Mouse (Mus musculus) monocyte, adult 2 months (primary cell): ENCODE results near the gene Slc35d2.
A peak's percentile ranks its signal among the peaks of the same experiment; 100 is the strongest.

ENCODE experiments used
- DNase-seq, 2 experiments: peaks; one replicate each; pipeline ENCODE4 v3.0.0; 2022; ENCODE audit warnings: low spot score in 2 of 2, low read depth in 1 of 2

The Slc35d2 gene

DNA sequence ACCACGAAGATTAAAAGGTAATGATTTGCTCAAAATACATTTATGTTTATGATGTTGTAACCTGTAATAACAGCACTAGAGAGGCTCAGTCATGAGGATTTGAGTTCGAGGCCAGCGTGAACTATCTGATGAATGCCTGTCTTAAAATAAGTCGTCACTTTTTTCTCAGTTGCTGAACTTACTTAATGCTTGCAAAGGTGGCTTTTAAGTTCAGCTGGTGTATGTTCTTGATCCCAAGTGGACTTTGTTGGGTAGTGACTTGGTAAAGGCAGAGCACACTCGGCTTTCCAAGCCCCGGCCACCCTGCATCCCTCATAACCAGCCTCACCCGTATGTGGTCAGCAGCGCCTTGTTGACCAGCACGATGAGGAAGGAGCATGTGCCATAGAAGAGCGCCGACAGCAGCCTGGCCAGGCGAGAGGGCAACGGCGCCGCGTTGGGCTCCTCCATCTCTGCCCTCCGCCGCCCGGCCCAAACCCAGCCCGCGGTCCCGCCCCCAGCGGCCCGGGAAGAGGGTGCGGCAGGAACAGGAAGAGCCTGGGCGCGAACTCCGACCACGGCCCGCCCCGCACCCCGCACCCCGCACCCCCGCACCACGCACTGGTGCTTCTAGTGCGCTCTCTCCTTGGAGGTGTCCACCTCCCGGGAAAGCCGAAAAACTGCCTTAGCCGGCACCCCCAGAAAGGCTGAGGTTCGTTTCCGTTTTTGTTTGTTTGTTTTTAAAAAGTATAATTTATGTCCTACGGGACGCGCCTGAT, at the start of gene Slc35d2:
Gene Slc35d2 (minus strand): TSS at position 511 of the 758 bp plus-strand sequence.
- peak in 1 of 2 experiments; percentile 24 for DNase-seq

DNA sequence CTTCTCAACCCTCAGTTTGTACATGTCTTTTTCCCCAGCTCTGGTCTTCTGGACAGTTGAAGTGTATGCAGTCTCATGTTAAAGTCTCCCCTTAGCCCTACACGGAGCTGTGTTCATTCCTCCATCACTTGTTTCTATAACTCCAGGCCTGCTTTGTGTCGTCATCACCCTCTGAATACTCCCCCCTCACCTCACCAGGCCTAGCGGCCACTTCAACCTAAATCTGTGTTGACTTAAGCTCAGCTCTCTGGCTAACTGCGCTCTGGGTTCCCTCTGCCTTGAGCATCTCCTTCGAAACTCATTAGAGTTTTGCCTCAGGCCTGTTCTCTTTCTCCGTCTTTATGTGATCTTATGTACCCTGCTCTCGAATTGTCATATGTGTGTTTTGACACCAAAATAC, 48.8 kb upstream of the Slc35d2 start:
- DNase-seq: no peak

DNA sequence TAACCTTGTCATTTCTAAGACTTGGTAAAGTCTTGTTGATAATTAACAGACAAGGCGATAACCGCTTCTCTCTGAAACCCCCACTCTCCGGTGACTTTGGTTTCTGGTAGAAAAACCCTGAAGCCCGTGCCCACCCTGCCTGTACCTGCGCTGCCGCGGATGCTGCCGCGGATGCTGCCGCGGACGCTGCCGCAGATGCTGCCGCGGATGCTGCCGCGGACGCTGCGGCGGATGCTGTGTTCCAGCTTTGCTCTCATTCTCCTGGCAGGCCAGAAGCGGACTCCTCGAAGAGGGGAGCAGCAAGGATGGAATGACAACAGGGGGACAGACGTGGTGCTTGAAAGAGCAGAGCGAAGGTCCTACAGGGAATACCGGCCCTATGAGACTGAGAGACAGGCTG, 40.6 kb upstream of the Slc35d2 start:
- DNase-seq: no peak

DNA sequence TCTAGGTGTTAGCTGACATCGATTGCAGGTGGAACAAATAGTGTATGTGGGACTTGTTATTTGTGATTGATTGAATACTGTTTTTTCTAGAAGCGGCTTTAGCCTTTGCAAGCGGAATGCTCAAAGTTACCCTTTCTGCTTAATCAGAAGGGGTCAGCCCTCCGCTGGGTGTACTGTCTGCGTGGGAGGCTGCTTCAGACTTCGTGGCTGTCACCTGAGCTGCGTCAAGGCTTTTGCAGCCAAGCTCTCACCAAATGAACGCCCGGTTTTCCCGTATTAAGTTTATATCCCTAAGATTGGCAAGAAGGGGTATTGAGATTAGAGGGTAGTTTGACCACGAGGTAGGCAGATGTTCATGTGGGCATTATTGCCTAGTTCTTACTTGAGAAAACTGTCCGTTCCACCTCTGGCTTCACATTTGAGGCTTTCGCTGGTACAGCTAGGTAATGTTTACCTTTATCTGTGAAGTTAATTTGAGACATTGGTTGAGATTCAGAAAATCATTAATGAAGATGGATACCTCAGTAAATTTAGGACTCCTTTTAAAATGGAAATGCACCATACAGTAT, 34.1 kb upstream of the Slc35d2 start:
- no peak for DNase-seq

DNA sequence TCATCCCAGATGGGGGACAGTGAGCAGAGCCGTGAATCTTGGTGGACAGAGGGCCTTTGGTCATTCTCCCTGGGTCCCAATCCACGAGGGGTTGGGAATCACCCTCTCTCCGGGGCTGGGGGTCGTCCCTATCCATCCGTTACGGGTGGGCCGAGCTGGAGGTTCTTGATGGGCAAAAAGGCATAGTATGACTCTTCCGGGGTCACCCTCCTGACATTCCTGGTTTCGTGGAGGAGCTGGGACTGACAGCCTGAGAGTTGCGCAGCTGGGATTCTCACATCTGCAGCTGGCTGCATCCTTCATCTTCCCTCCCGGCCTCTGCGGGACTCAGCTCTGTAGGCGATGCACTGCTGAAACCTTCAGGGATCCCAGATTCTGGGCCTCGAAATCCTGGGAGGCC, 33.5 kb upstream of the Slc35d2 start:
- no peak for DNase-seq

DNA sequence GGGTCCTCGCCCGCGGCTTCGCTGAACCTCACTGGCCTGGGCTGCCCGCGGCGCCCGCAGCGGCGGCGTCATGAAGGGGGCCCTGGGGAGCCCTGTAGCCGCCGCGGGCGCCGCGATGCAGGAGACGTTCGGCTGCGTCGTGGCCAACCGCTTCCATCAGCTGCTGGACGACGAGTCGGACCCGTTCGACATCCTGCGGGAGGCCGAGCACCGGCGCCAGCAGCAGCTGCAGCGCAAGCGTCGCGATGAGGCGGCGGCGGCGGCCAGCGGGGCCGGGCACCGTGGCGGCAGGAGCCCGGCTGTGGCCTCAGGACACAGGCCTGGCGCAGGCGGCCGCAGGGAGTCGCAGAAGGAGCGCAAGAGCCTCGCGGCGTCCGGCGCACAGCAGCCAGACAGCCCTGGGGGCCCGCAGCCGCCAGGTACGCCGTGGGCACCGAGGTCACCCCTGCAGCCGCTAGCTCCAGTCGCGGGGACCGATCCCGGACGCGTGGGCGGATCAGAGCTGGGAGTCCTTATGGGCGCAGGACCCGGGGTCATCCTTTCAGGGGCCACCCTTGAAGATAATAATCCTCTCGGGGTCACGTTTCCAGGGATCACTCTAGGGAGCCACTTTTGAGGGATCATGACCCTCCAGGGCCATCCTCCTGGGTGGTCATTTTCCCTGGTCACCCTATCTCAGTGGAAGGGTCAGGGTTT, 32.9 kb upstream of the Slc35d2 start:
- DNase-seq: no peak

DNA sequence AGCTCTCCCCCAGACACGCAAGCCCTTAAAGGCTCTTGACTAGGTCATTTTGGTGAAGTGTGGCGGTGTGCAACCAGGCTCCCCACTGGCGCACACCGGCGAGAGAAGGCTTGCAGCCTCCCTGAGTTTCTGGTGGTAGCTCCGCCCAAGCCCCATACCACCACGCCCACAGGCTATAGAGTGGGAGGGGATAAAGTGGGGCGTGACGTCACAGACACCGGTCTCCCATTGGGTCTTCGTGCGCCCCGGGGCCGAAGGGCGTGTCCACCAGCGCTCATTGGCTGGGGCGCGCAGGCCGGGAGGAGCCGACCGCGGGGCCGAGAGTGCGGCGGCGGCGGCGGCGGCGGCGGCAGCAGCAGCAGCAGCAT, 32.4 kb upstream of the Slc35d2 start, which contains the start of gene Habp4:
Gene Habp4 (plus strand): TSS at position 277 of the 368 bp plus-strand sequence.
- DNase-seq: peak; percentile 95 to 99

DNA sequence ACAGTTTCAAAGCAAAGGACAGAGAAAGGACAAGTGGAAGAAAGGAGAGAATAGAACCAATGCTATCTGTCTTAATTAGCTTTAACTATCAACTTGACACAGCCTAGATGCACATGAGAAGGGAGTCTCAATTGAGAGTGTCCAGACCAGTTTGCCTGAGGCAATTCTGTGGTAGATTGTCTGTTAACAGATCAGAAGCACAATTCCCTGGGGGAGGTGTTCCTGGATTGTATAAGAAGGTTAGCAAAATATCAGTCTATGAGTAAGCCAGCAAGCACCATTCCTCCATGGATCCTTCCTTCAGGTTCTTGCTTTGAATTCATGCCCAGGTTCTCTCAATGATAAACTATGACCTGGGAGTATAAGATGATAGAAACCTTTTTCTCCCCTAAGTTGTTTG, 27.8 kb upstream of the Slc35d2 start:
- DNase-seq: no peak

DNA sequence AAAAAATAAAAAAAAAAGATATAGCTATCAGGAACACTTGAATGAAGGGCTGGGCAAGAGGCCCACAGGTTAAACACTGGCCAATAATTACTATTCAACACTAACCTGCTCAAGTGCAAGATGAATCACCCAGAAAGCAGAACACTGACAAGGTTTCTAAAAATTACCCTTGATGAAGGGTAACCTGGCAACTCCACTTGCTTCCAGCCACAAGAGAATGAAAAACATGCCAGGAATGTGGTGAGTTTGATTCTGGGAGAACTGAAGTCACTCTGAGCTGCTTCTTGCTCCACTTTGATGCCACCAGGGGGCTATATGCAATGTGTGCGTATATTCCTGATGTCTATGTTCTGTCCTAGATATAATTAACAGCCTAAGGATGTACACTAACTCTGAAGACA, 26.0 kb upstream of the Slc35d2 start:
- no peak for DNase-seq

DNA sequence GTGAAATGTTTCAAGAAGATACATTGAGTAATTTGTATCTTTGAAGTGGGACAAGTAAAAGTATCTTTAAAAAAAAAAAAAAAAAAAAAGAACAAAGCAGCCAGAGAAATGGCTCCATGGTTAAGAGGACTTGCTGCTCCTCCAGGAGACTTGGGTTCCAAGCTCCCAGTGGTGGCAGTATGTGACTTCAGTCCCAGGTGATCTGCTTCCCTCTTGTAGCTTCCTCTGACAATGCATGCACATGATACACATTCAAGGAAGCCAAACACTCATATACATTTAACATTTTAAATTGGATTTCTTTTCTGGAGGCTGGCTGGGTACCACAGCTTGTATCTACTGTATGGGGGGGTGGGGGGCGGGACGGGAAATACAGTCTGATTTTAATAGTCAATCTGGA, 25.5 kb upstream of the Slc35d2 start:
- DNase-seq: no peak

DNA sequence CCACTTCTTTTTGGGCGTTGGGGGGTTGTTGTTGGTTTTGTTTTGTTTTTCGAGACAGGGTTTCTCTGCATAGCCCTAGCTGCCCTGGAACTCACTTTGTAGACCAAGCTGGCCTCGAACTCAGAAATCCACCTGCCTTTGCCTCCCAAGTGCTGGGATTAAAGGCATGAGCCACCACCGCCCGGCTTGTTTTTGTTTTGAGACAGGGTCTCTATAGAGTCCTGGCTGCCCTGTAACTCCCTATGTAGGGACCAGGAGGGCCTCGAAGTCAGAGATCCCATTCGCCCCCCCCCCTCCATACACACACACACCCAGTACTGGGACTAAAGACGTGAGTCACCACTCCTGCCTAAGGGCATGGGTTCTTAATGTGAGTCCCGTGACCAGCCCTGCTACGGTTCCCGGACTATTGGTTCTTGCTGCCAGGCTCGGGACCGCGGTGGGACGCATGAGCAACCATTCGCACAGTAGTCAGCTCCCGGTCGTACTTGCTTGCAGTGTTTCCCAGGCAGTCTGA, 24.6 kb upstream of the Slc35d2 start:
- DNase-seq: peak in 1 of 2 experiments; percentile 33

DNA sequence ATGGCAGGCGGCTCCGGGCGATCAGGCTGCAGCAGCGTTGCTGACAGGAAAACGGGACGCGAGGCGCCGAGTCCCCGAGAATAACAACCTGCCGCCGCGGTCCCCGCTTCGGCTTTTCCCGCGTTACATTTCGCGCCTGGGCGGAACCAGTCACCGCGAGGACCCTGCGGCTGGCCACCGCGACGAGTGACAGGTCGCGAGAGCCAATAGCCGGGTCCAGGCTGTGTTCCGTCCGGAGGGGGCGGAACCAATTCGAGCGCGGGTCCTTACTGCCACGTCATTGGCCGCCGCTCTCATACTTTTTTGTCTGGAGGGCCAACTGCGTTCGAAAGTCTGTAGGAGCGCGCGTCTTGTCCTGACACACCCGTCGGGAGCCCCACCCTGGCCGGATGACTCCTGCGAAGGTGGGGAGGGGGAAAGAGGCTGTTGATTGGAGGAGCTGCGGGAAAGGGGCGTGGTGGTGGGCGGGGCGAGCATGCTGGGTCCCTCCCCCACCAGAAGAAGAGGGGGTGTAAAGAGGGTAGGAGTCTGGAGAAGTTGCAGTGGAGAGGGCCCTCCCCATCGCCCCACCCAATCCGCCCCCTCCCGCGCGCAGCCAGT, 24.0 kb upstream of the Slc35d2 start, which contains the start of gene Zfp367:
Gene Zfp367 (minus strand): TSS at position 120 of the 600 bp plus-strand sequence.
- DNase-seq: peak; percentile 97 to 100

DNA sequence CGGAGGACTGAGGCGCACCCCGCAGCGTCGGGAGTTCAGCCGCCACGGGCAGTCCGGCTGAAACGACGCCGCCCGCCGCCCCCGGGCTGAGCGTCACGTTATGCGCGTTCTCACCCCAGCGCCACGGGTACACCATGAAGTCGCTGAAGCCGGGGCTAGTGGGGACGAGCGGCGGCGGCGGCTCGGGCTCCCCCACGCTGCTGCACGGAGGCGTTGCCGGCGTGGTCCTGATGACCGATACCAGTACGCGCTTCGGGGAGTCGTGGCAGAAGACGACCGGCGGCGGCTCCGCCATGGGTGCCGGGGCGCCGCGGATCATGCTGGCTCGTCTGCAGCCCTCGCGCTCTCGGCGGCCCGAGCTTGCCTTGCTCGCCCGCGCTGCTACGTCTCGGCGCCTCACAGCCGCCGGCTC, 23.5 kb upstream of the Slc35d2 start:
- DNase-seq: no peak

DNA sequence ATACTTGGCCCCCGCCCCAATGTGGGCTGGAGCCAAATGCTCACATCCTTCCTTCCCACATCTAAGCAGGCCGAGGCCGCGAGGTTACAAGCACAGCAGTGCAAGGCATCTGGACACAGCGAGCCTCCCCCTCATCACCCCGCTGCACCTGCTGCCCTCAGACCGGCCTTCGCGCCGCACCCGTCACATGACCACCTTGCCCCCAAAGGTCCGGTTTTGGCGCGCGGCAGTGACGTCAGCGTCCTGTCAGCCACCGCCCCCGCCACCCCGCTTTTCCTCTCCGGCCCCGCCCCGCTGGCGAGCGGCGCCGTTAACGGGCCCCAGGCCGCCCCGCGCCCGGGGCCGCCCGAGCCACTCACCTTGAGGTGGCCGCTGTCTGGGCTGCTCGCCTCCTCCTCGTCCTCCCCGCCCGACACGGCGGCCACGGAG, 23.1 kb upstream of the Slc35d2 start:
- peak; percentile 55 to 80 for DNase-seq

DNA sequence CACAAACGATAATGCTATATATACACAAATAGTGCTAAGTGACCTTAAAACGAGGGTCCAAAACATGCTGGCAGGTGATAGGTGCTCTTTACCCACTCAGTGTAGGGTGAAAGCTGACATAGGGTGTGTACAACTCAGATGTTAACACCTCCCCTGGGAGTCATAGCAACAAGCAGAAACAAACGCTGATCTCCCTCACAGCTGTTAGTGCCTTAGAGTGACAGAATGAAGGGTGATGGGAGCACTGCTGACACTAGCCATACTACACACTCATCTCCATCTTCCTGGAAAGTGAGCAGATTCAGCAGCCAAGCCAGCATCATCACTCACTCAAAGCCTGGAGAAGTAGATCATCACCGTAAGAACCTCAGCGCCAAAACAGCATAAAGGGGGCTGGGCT, 21.0 kb upstream of the Slc35d2 start:
- no peak for DNase-seq

DNA sequence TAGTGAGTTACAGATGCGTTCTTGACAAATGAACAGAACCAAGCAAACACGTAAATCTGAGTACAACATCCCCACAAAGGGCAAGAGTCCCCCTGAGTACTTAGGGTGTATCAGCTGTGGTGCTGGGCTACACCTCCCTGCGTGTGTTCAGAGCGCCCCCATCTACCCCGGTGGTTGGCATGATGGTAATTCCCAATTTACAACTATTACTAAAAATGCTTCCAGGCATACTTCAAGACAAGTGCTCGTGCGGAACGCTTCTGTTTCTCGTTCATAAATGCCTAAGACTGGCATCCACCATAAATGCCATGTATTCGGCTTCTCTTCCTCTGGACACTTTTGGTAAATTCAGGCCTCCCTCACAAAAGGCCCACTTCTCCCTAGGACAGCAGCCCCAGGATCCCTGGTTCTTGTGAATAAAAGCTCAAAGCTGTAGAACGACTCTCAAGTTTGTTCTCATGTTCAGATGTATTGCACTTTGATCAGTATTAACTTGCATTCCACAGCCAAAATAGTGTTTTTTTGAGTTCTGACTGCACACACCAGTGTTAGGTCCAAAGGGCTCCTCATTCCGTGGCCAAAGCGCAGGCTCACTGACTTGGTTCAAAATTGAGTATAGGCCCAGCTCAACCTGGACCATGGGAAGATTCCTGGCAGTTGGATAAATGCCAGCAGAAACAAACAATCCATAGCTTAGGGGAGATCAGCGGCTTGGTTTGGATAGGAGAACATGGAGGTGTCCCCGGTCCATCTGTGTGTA, 628 bp upstream of the Slc35d2 start:
- DNase-seq: peak in 1 of 2 experiments; percentile 7

DNA sequence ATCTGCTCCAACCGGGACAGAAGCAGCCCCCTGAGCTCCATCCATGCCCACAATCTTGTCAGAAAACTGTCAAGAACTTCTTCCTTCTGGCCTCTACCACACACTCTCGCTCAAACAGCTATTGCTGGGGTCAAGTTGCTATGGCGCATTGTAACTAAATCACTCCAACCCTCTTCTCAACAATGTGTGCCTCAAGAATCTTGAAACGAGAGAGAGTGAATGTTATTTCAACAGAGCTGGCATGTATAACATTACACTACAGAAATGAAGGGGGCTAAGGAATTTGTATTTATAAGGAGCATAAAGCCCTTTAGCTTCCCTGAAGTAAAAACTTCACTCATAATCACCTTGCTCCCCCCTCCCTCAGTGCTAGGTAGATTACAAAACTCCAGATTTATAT, 2.9 kb downstream of the Slc35d2 start:
- DNase-seq: no peak

DNA sequence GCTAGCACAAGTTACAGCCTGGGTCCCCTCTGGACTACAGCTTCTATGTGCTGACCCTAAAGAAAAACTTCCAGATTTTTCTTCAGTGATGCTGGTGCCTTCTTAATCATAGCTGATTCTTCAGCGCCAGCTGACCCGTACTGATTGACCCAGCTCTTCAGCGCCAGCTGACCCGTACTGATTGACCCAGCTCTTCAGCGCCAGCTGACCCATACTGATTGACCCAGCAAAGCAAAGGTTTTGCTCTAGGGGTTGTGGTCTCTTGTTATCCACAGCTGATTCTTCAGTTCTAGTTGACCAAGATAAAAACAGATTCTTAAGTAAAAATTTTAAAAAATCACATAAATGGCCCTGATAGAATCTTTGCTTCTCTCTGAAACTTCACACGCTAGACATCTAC, 4.3 kb downstream of the Slc35d2 start:
- no peak for DNase-seq

DNA sequence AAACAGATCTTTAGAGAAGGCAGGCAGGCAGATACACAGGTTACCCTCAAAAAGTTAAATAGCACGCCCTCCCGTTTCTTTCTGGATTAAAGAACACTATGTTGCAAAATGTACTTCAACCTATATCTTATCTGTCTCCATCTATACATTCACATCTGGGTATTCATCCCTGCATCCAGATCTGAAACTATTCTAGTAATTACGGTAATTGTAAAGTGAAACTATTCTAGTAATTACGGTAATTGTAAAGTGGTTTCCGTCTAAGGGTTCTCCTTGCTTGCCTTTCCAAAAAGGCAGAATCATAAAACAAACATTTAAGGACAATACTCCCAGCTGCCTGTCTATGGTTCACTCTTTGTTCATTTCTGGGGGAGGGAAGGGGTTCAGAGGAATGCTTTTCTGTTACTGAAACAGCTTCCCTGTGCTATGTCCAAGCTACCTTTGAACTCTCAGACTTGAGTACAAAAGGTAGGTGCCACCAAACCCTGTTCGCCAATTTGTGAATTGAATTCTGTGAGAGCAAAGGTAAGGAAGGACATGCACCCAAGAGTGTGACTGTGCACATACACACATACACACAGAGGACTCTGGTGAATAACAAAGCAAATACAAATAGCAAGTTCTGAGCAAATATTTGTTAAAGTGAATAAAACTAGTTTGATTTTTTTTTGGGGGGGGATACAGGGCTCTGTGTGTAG, 5.5 kb downstream of the Slc35d2 start:
- DNase-seq: no peak

DNA sequence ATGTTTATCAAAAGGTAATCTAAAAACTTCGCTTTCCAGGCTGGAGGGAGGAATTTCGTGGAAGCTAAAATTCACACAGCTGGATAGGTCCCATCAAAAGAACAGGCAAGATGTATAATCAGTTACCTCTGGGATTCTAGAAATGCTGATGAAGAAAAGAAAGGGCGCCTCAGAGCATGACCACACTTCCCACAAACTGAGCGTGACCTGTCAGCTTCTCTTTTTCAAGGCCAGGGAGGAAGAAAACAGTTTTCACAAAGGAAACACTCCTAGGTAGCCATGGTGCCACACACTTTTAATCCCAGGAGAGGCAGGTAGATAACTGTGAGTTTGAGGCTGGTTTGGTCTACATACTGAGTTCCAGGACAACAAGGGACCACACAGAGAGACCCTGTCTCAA, 8.4 kb downstream of the Slc35d2 start:
- DNase-seq: no peak
